Mouse (Mus musculus) olfactory bulb, adult 2 months (tissue): ENCODE data around the gene Ell. TPM values are rescaled to one million over a fixed set of nuclear protein-coding genes. Genes with fewer than 3 reads are reported as not detected.

Experiments used
- H3K27ac ChIP-seq: fragments of 200-500 bp; 2 replicates; pipeline ENCODE4 v1.5.1; 2012; ENCODE audit warnings: low read depth, low read length; ENCODE audit not compliant: insufficient read depth
- H3K4me1 ChIP-seq: fragments of 200-500 bp; 2 replicates; pipeline ENCODE4 v1.6.1; 2012; ENCODE audit warnings: low read length; ENCODE audit not compliant: control insufficient read depth, insufficient read depth
- H3K4me3 ChIP-seq: fragments of 200-500 bp; 2 replicates; pipeline ENCODE4 v1.5.1; 2012; ENCODE audit warnings: mild to moderate bottlenecking, low read depth, low read length, moderate library complexity; ENCODE audit not compliant: insufficient read depth
- CTCF ChIP-seq: fragments of 200-500 bp; IDR thresholded peaks from 2 replicates; pipeline ENCODE4 v1.5.1; 2012; ENCODE audit warnings: low read depth, mild to moderate bottlenecking, low read length, moderate library complexity; ENCODE audit not compliant: insufficient read depth
- POLR2A ChIP-seq: fragments of 200-500 bp; IDR thresholded peaks from 2 replicates; pipeline ENCODE4 v1.6.1; 2012; ENCODE audit warnings: mild to moderate bottlenecking, low read depth, low read length, moderate library complexity; ENCODE audit not compliant: insufficient read depth
- WGBS: fragments of 180-500 bp; shearing (Covaris S2); methylation state at CpG from one replicate; pipeline ENCODE4 v1.1.7; 2018; 5-methylcytosine and 5-hydroxymethylcytosine counted together
- polyA plus RNA-seq: library from polyadenylated mRNA; stranded (reverse); fragments of >200 nt; gene quantifications from 2 replicates; pipeline ENCODE4 v1.2.4, GENCODE M21; 2012; ENCODE audit warnings: low replicate concordance; ENCODE audit not compliant: missing spikeins, insufficient read depth, insufficient read length

Gene Ell
- polyA plus RNA-seq, 1 experiment, result not detected

DNA sequence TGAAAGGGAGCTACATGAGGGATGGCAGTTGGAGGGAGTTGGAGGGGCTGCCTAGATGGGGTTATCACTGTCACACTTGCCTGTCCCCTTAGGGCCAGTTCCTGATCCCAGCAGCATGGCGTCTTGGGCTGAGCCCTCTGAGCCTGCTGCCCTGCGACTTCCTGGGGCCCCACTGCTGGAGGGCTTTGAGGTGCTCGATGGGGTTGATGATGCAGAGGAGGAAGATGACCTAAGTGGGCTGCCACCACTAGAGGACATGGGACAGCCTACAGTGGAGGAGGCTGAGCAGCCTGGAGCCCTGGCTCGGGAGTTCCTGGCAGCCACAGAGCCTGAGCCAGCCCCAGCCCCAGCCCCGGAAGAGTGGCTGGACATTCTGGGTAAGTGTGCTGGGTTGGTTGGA lies 10.0 kb upstream of the Ell start:
- WGBS, result 70% methylated on average over 5 of the region's 5 CpGs
- Histone ChIP-seq H3K4me1 (peaks cover 13% of the 10 kb centered on the region), H3K27ac (no peak overlapping the region), H3K4me3 (no peak overlapping the region)
- no peak for TF ChIP-seq CTCF
- TF ChIP-seq POLR2A, result no peak

DNA sequence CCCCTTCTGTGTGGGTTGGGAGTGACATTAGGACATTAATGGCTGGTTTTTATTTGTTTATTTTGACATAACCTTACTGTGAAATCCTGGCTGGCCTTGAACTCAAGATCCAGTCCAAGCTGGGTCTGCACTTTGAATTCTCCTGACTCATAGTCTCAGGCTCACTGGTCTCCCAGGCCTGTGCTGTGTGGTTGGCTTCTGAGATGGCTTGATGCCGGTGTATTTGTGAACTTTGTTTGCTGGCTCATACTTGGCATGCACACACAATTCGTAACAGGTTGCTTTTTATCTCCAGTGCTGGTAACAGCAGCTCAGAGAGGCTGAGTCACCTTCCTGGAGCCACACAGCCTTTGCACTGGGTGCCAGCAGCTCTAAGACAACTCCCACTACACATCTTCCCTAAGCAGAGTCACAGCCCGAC lies 9.5 kb upstream of the Ell start:
- TF ChIP-seq CTCF, result no peak
- no peak for TF ChIP-seq POLR2A
- no peak overlapping the region for H3K27ac ChIP-seq
- WGBS, result 72% methylated on average over 3 of the region's 3 CpGs
- peaks cover 14% of the 10 kb centered on the region for H3K4me1 ChIP-seq
- no peak overlapping the region for H3K4me3 ChIP-seq

- H3K4me1 ChIP-seq, result peaks cover 14% of the 10 kb centered on the region
- no peak overlapping the region for H3K27ac ChIP-seq
- TF ChIP-seq POLR2A (no peak), CTCF (no peak)
- WGBS, result 80% methylated on average over 2 of the region's 2 CpGs
- H3K4me3 ChIP-seq, result no peak overlapping the region
Measured at GRCm38 (mm10) chr8:70530314-70530713, 8.9 kb upstream of the Ell start.

- TF ChIP-seq POLR2A (no peak), CTCF (no peak)
- Histone ChIP-seq H3K27ac (no peak overlapping the region), H3K4me1 (peaks cover 15% of the 10 kb centered on the region), H3K4me3 (no peak overlapping the region)
- WGBS, result 72% methylated on average over 12 of the region's 12 CpGs
Measured at GRCm38 (mm10) chr8:70534281-70534680, 5.0 kb upstream of the Ell start.

DNA sequence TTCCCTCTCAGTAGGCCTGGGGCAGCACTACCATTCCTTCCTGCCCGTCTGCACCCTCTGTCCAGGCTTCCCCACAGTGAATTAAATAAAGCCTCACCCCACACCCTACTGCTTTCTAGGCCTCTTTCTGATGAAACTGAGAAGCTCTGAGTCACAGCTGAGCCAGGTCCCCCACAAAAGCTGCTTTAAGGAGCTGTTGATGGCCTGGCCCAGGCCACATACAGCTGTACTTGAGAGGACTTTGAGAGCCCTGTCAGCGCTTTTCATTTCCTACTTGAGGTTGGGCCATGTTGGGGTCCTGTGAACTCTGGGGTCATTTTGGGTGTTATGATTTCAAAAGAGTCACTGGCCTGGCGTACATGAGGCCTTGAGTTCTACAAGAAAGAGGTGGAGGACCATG lies 4.0 kb upstream of the Ell start:
- H3K4me3 ChIP-seq, result no peak overlapping the region
- H3K4me1 ChIP-seq, result peaks cover 8% of the 10 kb centered on the region
- 83% methylated on average over 3 of the region's 3 CpGs for WGBS
- no peak overlapping the region for H3K27ac ChIP-seq
- TF ChIP-seq CTCF (no peak), POLR2A (no peak)

DNA sequence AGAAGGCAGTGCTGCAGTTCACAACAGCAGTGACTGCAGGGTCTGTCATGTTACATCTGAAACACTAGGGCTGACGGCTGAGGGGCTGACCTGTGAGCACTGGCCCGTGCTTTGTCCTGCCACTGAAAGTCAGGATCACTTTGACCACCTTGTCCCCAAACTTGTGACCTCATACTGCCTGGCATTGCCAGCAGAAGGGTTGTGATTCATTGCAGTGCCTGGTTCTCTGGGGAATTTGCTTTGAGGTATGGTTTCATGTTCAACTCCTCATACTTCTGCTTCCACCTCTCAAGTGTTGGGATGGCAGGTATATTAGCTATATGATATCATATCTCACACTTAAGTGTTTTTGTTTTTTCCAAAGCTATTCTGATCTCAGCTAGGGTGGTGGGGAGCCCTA lies 3.6 kb upstream of the Ell start:
- no peak overlapping the region for H3K27ac ChIP-seq
- no peak overlapping the region for H3K4me3 ChIP-seq
- WGBS, result 91% methylated on average over 2 of the region's 2 CpGs
- TF ChIP-seq CTCF (no peak), POLR2A (no peak)
- peaks cover 13% of the 10 kb centered on the region for H3K4me1 ChIP-seq

DNA sequence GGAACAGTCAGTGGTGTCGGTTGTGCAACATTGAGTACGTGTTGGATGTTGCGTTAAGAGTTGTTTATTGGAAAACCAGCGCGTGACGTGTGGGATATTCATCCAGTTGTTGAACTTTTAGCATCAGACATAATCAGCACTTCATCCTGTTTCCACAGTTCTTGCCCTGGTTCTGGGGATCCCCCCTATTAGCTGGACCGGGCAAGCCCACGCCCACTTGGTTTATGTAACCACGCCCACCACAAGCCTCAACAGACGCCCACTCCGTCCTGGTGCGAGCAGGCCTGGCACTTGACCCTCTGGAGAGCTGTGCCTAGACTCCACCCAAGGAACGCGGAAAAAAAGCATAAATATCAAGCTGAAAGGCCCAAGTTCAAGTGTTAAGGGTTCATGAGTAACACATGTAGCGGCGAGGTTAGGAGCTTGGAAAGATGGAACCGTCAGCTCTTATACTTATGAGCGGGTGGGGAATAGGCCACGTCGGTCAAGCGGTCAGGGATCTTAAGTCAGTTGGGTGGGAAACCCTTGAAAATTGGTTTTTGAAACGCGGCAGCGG lies 1.2 kb upstream of the Ell start:
- no peak for TF ChIP-seq POLR2A
- TF ChIP-seq CTCF, result no peak
- WGBS, result 15% methylated on average over 24 of the region's 24 CpGs
- H3K27ac ChIP-seq, result peak overlapping the region; percentile 46; the same call in 1 of the 2 replicates
- H3K4me1 ChIP-seq, result peaks cover 18% of the 10 kb centered on the region
- peak overlapping the region; percentile 56 for H3K4me3 ChIP-seq

DNA sequence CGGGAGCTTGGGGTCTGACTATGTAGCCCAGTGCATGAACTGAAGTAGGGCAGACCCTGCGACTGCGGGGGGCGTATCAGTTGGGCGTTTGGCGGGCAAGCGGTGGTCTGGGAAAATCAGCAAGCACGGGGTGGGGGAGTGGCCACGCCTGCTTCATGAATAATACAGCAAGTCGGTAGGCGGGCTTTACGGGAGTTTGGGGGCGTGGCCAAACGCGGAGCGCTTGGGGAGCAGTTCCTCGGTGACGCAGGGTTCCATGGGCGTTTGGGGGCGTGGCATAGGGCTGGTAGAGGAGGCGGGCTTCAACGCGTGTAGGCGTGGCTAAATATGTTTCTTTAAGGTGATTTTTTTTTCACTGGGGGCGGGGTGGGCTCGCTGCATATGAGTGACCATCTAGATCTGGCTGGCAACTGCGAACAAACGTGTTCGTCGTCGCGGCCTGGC lies 602 bp upstream of the Ell start:
- peak overlapping the region; percentile 80 for H3K4me3 ChIP-seq
- peaks cover 22% of the 10 kb centered on the region for H3K4me1 ChIP-seq
- TF ChIP-seq POLR2A, result no peak
- TF ChIP-seq CTCF, result no peak
- H3K27ac ChIP-seq, result peak overlapping the region; percentile 100
- WGBS, result under 1% methylated on average over 32 of the region's 32 CpGs

GRCm38 (mm10) chr8:70540013-70540506 lies 803 bp downstream of the Ell start:
- Histone ChIP-seq H3K27ac (no peak overlapping the region; the same call in 1 of the 2 replicates), H3K4me3 (peak overlapping the region; percentile 80), H3K4me1 (peaks cover 28% of the 10 kb centered on the region)
- WGBS, result 6% methylated on average over 4 of the region's 4 CpGs
- no peak for TF ChIP-seq CTCF
- TF ChIP-seq POLR2A, result no peak
